Mouse (Mus musculus) heart, adult 18-20 months (tissue): Measurements from ENCODE around the gene Gm20716. TPM values are rescaled to one million over a fixed set of nuclear protein-coding genes. Genes with fewer than 3 reads are reported as not detected.
A peak's percentile ranks its signal among the peaks of the same experiment; 100 is the strongest.

Experiments used
- DNase-seq, 2 experiments: peaks; one replicate each; pipeline ENCODE4 v3.0.0; 2021 to 2022; ENCODE audit warnings: mixed read lengths in 1 of 2
- total RNA-seq, 2 experiments: library from RNA; stranded (reverse); gene quantifications; 2 replicates each; pipeline ENCODE4 v1.2.3; 2021

Gene Gm20716
- total RNA-seq, 2 experiments from 2014 or later: 14.2 to 21.2 TPM

- peak; percentile 36 to 53 for DNase-seq
Observed at GRCm38 (mm10) chr2:168229116-168230025, 793 bp downstream of the Gm20716 start.

- no peak for DNase-seq
Observed at GRCm38 (mm10) chr2:168223326-168223725, 6.8 kb downstream of the Gm20716 start.

GRCm38 (mm10) chr2:168213788-168214397, 16.3 kb downstream of the Gm20716 start:
- DNase-seq: no peak

GRCm38 (mm10) chr2:168207883-168208282, 22.3 kb downstream of the Gm20716 start:
- DNase-seq: no peak

- peak; percentile 95 to 96 for DNase-seq
Observed at GRCm38 (mm10) chr2:168206725-168207644, 23.2 kb downstream of the Gm20716 start, which contains the start of gene Adnp. Gene Adnp, minus strand, starts transcription at chr2:168207112.

GRCm38 (mm10) chr2:168205681-168206631, 24.2 kb downstream of the Gm20716 start:
- peak; percentile 11 to 38 for DNase-seq

GRCm38 (mm10) chr2:168205265-168205664, 24.9 kb downstream of the Gm20716 start:
- DNase-seq: peak; percentile 83 to 85

GRCm38 (mm10) chr2:168204476-168204999, 25.6 kb downstream of the Gm20716 start:
- DNase-seq: no peak

GRCm38 (mm10) chr2:168200014-168200691, 30.0 kb downstream of the Gm20716 start:
- DNase-seq: no peak

GRCm38 (mm10) chr2:168199476-168199875, 30.7 kb downstream of the Gm20716 start:
- no peak for DNase-seq

- no peak for DNase-seq
Observed at GRCm38 (mm10) chr2:168198421-168198820, 31.7 kb downstream of the Gm20716 start.

GRCm38 (mm10) chr2:168195721-168196120, 34.4 kb downstream of the Gm20716 start:
- DNase-seq: no peak

- no peak for DNase-seq
Observed at GRCm38 (mm10) chr2:168193685-168194084, 36.5 kb downstream of the Gm20716 start.

GRCm38 (mm10) chr2:168191856-168192255, 38.3 kb downstream of the Gm20716 start:
- DNase-seq: no peak

GRCm38 (mm10) chr2:168175946-168176345, 54.2 kb downstream of the Gm20716 start:
- DNase-seq: no peak

- peak; percentile 72 to 87 for DNase-seq
Observed at GRCm38 (mm10) chr2:168170167-168170685, 59.9 kb downstream of the Gm20716 start.

GRCm38 (mm10) chr2:168169800-168170113, 60.4 kb downstream of the Gm20716 start:
- DNase-seq: no peak

GRCm38 (mm10) chr2:168168892-168169799, 61.0 kb downstream of the Gm20716 start:
- no peak for DNase-seq

- no peak for DNase-seq
Observed at GRCm38 (mm10) chr2:168167781-168168180, 62.4 kb downstream of the Gm20716 start.
